Mouse (Mus musculus) megakaryocyte, embryonic 14.5 days (primary cell): ENCODE measurements around the gene Afg3l1.

ENCODE experiments used
- FLI1 ChIP-seq: IDR thresholded peaks from 2 replicates; pipeline ENCODE4 v1.6.1; 2012; ENCODE audit warnings: low read length, inconsistent platforms, mixed read lengths
- GATA1 ChIP-seq: IDR thresholded peaks from 3 replicates; pipeline ENCODE4 v1.6.1; 2012; ENCODE audit warnings: mixed read lengths, low read length, inconsistent platforms, borderline replicate concordance

DNA sequence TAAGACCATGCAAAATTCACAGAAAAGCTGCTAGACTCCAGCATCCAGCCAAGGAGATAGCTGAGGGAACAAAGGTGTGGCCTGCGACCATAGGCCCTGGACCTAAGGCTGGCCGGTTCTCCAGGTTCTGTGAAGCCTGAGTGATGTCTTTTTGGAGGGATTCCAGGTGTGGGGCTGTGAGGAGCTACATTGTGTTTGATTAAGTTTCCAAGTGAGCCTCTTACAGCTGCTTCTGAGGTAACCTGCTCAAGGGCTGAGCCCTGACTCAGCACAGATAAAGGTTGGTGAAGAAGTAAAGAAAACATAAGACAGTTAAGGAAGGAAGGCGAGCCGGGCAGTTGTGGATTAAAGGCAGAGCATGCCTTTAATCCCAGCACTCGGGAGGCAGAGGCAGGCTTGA lies 24.5 kb downstream of the Afg3l1 start:
- TF ChIP-seq GATA1: no peak
- no peak for TF ChIP-seq FLI1
